Mouse (Mus musculus) C2C12 (cell line): ENCODE measurements around the gene Elmo2. TPM values are rescaled to one million over a fixed set of nuclear protein-coding genes. Genes with fewer than 3 reads are reported as not detected.

ENCODE experiments used
- H3K27me3 ChIP-seq: one replicate; pipeline ENCODE4 v1.6.1; 2011; ENCODE audit not compliant: control insufficient read depth, insufficient read depth, insufficient read length
- H3K36me3 ChIP-seq: one replicate; pipeline ENCODE4 v1.6.1; 2011; ENCODE audit not compliant: control insufficient read depth, insufficient read depth
- H3K4me3 ChIP-seq: one replicate; pipeline ENCODE4 v1.5.1; 2011; ENCODE audit warnings: mild to moderate bottlenecking, control low read depth; ENCODE audit not compliant: poor library complexity, insufficient read depth, severe bottlenecking
- H3K79me2 ChIP-seq: one replicate; pipeline ENCODE4 v1.6.1; 2011; ENCODE audit not compliant: control insufficient read depth, insufficient read depth
- H3K79me3 ChIP-seq: one replicate; pipeline ENCODE4 v1.6.1; 2011; ENCODE audit warnings: low read depth, control low read depth
- H3ac ChIP-seq: one replicate; pipeline ENCODE3; 2011; ENCODE audit warnings: low read depth; ENCODE audit not compliant: control insufficient read depth, insufficient read length
- CEBPB ChIP-seq: IDR thresholded peaks from one replicate; pipeline ENCODE4 v1.6.1; 2011; ENCODE audit warnings: low read depth, mild to moderate bottlenecking, control low read depth, moderate library complexity
- CTCF ChIP-seq: IDR thresholded peaks from one replicate; pipeline ENCODE4 v1.5.1; 2011; ENCODE audit not compliant: control insufficient read depth, insufficient read depth, insufficient read length
- FOSL1 ChIP-seq: IDR thresholded peaks from one replicate; pipeline ENCODE4 v1.8.0; 2011; ENCODE audit warnings: mild to moderate bottlenecking, low read length; ENCODE audit not compliant: poor library complexity, insufficient read depth, severe bottlenecking
- MAX ChIP-seq: IDR thresholded peaks from one replicate; pipeline ENCODE4 v1.6.1; 2011; ENCODE audit warnings: mild to moderate bottlenecking, control low read depth
- MYOD1 ChIP-seq: IDR thresholded peaks from one replicate; pipeline ENCODE4 v1.6.1; 2011; ENCODE audit warnings: low read depth; ENCODE audit not compliant: control insufficient read depth, insufficient read length
- MYOG ChIP-seq: IDR thresholded peaks from one replicate; pipeline ENCODE4 v1.6.1; 2011; ENCODE audit not compliant: control insufficient read depth, insufficient read length; ENCODE audit errors: extremely low read depth
- USF1 ChIP-seq: IDR thresholded peaks from one replicate; pipeline ENCODE4 v1.6.1; 2011; ENCODE audit warnings: low read depth, mild to moderate bottlenecking, control low read depth, moderate library complexity
- polyA plus RNA-seq: library from polyadenylated mRNA; unstranded; fragments of >200 nt; fragmentation: generic; extraction: Trizol; gene quantifications from one replicate; pipeline ENCODE4 v1.2.1, GENCODE M21; 2012; ENCODE audit warnings: missing spikeins

Elmo2 gene
- polyA plus RNA-seq, 1 experiment, result 26.4 TPM

DNA sequence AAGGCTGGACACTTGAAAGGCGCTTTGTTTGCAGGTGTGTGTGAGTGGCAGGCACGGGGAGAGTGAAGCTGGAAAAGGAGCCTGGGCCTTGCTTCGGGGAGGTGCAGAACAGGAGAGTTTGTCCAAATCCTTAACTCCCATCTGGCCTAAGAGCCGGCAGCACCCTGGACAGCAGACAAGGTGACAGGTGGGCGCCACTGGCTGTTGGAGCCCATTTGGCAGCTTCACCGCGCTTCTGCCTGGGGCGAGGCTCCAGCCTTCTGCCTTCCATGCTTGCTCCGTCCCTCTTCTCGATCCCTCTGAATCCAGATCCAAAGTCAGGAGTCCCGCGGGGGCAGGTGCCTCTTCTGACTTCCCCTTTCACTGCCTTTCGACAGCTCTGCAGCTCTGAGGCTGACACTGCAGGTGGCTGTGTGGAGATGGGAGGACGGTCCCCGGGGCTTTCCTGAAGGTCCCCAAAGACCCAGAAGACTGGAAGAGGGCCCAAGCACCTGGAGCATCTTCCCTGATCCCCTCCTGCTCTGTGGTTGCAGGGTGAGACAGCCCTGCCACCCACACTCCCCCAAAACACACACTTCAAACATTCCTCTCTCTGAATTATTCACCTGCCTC lies 86.6 kb downstream of the Elmo2 start:
- Histone ChIP-seq H3ac (no peak overlapping the region), H3K4me3 (no peak overlapping the region), H3K79me2 (no peaks in the 10 kb centered on the region), H3K79me3 (no peaks in the 10 kb centered on the region), H3K27me3 (peaks cover 94% of the 10 kb centered on the region), H3K36me3 (no peaks in the 10 kb centered on the region)
- TF ChIP-seq CTCF (no peak), CEBPB (no peak), MAX (no peak), USF1 (no peak), FOSL1 (no peak), MYOD1 (no peak), MYOG (no peak)

DNA sequence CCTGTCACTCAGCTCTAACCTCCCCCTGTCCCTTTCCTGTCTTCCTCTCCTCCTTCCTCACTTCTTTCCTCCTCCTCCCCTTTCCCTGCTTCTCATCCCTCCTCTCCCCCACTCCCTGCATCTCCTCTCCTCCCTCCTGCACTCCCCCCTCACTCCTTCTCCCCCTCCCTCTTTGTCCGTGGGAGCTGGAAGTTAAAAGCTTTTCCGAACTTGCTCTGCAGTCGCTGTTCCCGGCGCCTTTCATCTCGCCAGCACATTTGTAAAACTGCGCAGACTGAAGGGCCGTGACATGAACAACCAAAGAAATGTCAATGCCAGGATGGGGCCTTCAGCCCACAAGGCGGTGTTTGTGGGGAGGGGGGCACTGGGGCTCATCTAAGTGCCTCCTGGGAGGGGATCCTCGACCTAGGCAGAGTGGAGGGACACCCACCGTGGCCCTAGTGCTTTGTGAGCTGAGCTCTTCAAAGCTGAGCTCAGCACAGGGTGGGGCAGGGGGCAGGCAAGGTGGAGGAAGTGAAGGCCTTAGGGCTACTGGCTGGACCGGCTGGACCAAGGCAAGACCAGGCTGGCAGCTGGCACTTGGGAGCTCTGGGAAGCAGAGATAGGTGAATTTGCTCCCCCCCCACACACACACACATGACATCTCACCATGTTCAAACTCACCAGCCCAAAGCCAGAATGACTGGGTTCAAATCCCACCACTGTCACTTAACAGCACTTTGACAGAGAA lies 87.7 kb downstream of the Elmo2 start:
- Histone ChIP-seq H3K4me3 (no peak overlapping the region), H3ac (no peak overlapping the region), H3K79me2 (no peaks in the 10 kb centered on the region), H3K36me3 (no peaks in the 10 kb centered on the region), H3K27me3 (peaks cover 94% of the 10 kb centered on the region), H3K79me3 (no peaks in the 10 kb centered on the region)
- TF ChIP-seq MYOG (no peak), USF1 (no peak), MAX (no peak), FOSL1 (no peak), MYOD1 (no peak), CEBPB (no peak), CTCF (no peak)

Other genes with a start within 250 kb of the Elmo2 start
- gene 1700025C18Rik, start 235.7 kb downstream of the Elmo2 start, polyA plus RNA-seq, result not detected
- gene Cdh22, start 91.6 kb downstream of the Elmo2 start, polyA plus RNA-seq, result 0.02 TPM
- 46.5 TPM for gene Slc35c2, start 38.6 kb downstream of the Elmo2 start, polyA plus RNA-seq
- gene Zfp663, start 42.2 kb upstream of the Elmo2 start, polyA plus RNA-seq, result not detected
- gene Zfp334, start 61.8 kb upstream of the Elmo2 start, polyA plus RNA-seq, result 2.5 TPM
- not detected for gene Ocstamp, start 73.9 kb upstream of the Elmo2 start, polyA plus RNA-seq
- not detected for gene Slc13a3, start 146.8 kb upstream of the Elmo2 start, polyA plus RNA-seq
- gene Trp53rka, start 166.8 kb upstream of the Elmo2 start, polyA plus RNA-seq, result 21.8 TPM
- 0.06 TPM for gene Slc2a10, start 177.3 kb upstream of the Elmo2 start, polyA plus RNA-seq